Mouse (Mus musculus): ENCODE results near the gene Terb2. TPM values are rescaled to one million over a fixed set of nuclear protein-coding genes. Genes with fewer than 3 reads are reported as not detected.

Terb2 gene
- polyA plus RNA-seq, 1 experiment from 2014 or later, result not detected

DNA sequence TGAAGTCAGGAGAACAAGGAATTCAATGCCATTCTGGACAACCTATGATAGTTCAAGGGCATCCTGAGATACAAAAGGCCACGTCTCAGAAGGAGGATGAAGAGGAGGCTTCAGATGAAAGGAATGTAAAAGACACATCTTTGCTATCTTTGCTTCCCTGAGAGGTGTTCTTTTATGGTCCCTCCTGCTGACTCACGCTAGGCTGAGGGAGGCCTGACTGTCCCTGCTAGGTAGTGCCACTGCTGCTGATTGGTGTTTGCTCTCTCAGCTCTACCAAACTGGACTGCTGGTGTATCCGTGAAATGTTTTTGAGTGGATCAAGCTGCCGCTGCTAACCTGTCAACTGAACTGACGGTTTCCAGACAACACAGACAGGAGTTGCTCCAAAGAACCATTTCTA is 35.7 kb downstream of the Terb2 start:
- Histone ChIP-seq H3K9me3 (no peaks in the 10 kb centered on the region), H3K27ac (no peak overlapping the region), H3K4me1 (0 out of 2 replicates have a peak, but pooled peaks cover 4% of the 10 kb centered on the region), H3K27me3 (ENCODE audit: insufficient read depth, poor library complexity, severe bottlenecking) (no peaks in the 10 kb centered on the region), H3K4me3 (no peak overlapping the region), H3K36me3 (no peaks in the 10 kb centered on the region)
- 25% methylated on average over 5 of the region's 5 CpGs for WGBS
- DNase-seq (ENCODE audit: low spot score), result no peak

DNA sequence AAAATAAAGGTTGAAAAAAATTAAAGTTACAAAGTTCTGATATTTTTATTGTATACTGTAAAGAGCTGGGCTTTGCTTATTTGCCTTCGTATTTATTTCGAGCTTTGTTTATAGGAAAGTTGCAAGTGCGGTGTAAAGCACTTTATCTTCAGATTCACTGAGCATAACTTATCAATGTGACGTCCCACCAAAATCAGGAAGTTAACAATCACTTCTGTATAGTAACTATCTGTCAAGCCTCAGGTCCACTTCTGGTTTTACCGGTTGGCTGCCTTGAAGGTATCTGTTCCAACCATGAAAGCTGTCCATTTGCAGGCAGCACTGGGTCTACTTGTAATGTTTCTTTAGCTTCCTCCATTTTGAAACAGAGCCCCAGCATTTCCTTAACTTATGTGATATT is 36.2 kb downstream of the Terb2 start:
- 70% methylated on average over 5 of the region's 5 CpGs for WGBS

DNA sequence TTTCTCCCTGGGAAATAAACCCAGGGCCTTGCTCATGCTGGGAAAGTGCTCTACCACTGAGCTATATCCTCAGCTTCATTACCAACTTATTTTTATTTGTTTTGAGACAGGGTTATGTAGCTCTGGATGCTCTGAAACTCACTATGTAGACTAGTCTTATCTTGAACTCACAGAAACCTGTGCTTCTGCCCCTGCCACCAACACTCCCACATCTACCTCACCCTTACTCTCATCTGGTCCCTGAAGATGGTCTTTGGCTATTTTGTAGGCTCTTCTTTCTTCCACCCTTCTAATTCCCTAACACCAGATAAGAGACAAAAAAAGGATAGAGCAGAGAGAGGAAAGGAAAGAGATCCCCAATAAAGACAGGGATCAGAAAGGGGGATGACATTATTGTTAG is 37.6 kb downstream of the Terb2 start:
- no peaks in the 10 kb centered on the region for H3K36me3 ChIP-seq
- H3K27ac ChIP-seq, result no peak overlapping the region
- H3K4me3 ChIP-seq, result no peak overlapping the region
- H3K4me1 ChIP-seq, result 0 out of 2 replicates have a peak, but pooled peaks cover 4% of the 10 kb centered on the region
- H3K27me3 ChIP-seq (ENCODE audit: insufficient read depth, poor library complexity, severe bottlenecking), result no peaks in the 10 kb centered on the region
- no peaks in the 10 kb centered on the region for H3K9me3 ChIP-seq
- no peak for DNase-seq (ENCODE audit: low spot score)

More for the DNA sequence above, 36.2 kb downstream of the Terb2 start:
- H3K4me1 ChIP-seq, result 0 out of 2 replicates have a peak, but pooled peaks cover 4% of the 10 kb centered on the region
- H3K36me3 ChIP-seq, result no peaks in the 10 kb centered on the region
- H3K27me3 ChIP-seq (ENCODE audit: insufficient read depth, poor library complexity, severe bottlenecking), result no peaks in the 10 kb centered on the region
- H3K4me3 ChIP-seq, result no peak overlapping the region
- H3K9me3 ChIP-seq, result no peaks in the 10 kb centered on the region
- no peak for DNase-seq (ENCODE audit: low spot score)
- no peak overlapping the region for H3K27ac ChIP-seq

GRCm38 (mm10) chr2:122230395-122230794 is 44.3 kb downstream of the Terb2 start:
- H3K9me3 ChIP-seq, result no peaks in the 10 kb centered on the region
- WGBS, result 85% methylated on average over 6 of the region's 6 CpGs
- no peak overlapping the region for H3K27ac ChIP-seq
- no peaks in the 10 kb centered on the region for H3K36me3 ChIP-seq
- DNase-seq (ENCODE audit: low spot score), result no peak
- peaks cover 7% of the 10 kb centered on the region for H3K4me1 ChIP-seq
- no peak overlapping the region for H3K4me3 ChIP-seq
- H3K27me3 ChIP-seq (ENCODE audit: insufficient read depth, poor library complexity, severe bottlenecking), result no peaks in the 10 kb centered on the region

DNA sequence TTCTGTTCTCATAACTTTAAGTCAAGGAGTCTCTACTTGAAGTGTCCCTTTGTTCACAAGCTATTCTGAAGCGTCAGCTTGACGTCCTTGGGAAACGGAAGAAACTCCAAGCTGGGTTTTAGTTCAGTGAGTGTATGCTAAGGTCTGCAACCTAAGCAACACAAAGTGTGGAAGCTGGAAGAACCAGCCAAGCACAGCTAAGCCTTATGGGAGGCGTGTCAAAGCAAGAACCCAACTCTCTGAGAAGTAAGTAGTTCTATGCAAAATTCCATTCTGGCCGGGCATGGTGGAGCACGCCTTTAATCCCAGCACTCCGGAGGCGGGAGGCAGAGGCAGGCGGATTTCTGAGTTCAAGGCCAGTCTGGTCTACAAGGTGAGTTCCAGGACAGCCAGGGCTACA is 45.5 kb downstream of the Terb2 start:
- no peaks in the 10 kb centered on the region for H3K36me3 ChIP-seq
- H3K27ac ChIP-seq, result no peak overlapping the region
- no peaks in the 10 kb centered on the region for H3K9me3 ChIP-seq
- H3K4me3 ChIP-seq, result no peak overlapping the region
- no peak for DNase-seq (ENCODE audit: low spot score)
- peaks cover 8% of the 10 kb centered on the region for H3K4me1 ChIP-seq
- 86% methylated on average over 9 of the region's 9 CpGs for WGBS
- no peaks in the 10 kb centered on the region for H3K27me3 ChIP-seq (ENCODE audit: insufficient read depth, poor library complexity, severe bottlenecking)

- Histone ChIP-seq H3K9me3 (no peaks in the 10 kb centered on the region), H3K36me3 (no peaks in the 10 kb centered on the region), H3K27me3 (ENCODE audit: insufficient read depth, poor library complexity, severe bottlenecking) (no peaks in the 10 kb centered on the region), H3K4me1 (peaks cover 8% of the 10 kb centered on the region), H3K4me3 (no peak overlapping the region), H3K27ac (no peak overlapping the region)
- no peak for DNase-seq (ENCODE audit: low spot score)
- 64% methylated on average over 5 of the region's 5 CpGs for WGBS
These were observed 47.3 kb downstream of the Terb2 start for GRCm38 (mm10) chr2:122233341-122233740.

DNA sequence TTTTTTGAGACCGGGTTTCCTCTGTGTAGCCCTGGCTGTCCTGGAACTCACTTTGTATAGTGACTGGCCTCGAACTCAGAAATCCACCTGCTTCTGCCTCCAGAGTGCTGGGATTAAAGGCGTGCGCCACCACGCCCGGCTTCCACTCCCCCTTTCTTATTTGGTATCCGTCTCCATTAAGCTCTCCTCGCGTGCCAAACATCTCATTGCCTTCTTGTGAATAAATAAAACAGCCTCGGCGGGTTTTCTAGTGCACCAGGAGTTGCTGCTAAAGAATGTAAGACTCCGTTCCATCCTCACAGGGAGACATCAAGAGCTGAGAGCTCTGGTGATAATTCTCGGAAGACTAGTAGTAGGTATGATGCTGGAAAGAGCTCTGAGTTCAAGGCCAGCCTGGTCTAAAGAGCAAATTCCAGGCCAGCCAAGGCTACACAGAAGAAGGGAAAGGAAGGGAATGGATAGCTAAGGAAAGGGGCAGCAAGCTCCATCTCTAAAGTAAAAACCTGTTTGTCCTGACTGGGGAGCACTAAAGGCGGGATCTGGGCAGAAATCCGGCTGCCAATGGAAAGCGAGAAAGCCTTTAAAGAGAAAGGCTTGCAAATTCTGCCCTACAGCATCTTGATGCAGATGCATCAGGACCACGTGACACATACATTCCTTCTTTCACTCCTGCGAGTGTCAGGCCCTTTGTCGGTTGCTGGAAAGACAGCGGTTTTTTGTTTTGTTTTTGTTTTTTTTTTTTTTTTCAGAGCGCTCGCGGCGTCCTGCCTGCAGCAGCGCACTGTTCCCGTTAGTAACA is 47.9 kb downstream of the Terb2 start:
- peak overlapping the region; percentile 74 for H3K4me3 ChIP-seq
- no peak for DNase-seq (ENCODE audit: low spot score)
- WGBS, result 5% methylated on average over 26 of the region's 26 CpGs
- H3K36me3 ChIP-seq, result no peaks in the 10 kb centered on the region
- H3K4me1 ChIP-seq, result peaks cover 8% of the 10 kb centered on the region
- no peaks in the 10 kb centered on the region for H3K9me3 ChIP-seq
- H3K27me3 ChIP-seq (ENCODE audit: insufficient read depth, poor library complexity, severe bottlenecking), result no peaks in the 10 kb centered on the region
- H3K27ac ChIP-seq, result peak overlapping the region; percentile 87

DNA sequence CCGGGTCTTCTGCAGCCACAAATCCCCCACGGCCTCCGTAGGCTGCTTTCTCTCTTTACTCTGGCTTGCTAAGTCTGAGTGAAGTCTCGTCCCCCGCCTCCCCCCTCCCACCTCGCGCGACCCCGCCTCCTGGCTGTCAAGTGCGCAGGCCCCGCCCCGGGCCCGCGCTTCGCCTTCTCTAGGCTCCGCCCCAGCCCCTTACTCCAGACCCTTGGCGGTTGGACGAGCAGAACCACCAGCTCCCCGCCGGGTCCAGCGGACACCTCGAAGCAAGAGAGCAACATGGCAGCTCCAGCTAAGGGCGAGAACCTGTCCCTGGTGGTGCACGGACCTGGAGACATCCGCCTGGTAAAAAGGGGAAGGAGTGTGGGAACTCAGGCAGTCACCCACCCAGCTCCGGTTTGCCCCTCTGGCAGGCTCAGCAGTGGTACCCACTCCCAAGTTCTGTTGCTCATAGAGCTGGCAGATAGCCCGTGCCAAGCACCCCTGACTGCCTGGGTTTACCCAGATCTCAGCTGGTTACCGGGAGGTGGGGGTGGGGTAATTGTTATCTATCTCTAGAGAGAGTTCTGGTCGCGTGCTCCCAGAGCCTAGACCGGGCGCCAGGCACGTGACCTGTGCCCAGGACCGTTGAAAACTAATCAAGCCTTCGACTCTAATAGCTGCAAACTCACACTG is 48.7 kb downstream of the Terb2 start, which contains the start of gene Sord:
Gene Sord, plus strand, starts transcription at position 139 of the 678 bp plus-strand sequence.
- DNase-seq (ENCODE audit: low spot score), result peak; percentile 95
- peak within 1 kb of the TSS; percentile 87 for H3K27ac ChIP-seq

DNA sequence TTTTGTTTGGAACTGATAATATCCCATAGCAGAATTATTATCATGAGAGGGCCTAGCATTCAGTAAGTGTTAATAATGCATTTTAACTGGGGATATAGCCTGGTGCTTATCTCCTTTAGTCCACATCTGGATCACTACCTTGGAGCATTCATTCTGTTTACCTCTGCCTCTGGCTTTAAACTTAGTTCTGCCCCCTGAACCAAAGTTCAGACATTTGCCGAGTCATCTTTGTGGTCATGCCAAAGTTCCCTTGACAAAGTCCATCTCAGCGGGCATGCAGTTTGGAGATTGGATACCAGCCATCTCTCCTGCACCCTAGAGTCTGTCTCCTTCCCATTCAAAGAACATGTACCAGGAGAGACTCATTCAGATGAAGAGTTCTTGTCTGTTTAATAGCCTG is 49.4 kb downstream of the Terb2 start:
- Histone ChIP-seq H3K27me3 (ENCODE audit: insufficient read depth, poor library complexity, severe bottlenecking) (no peaks in the 10 kb centered on the region), H3K27ac (peak overlapping the region; percentile 87), H3K4me3 (peak overlapping the region; percentile 74), H3K36me3 (no peaks in the 10 kb centered on the region), H3K9me3 (no peaks in the 10 kb centered on the region), H3K4me1 (peaks cover 8% of the 10 kb centered on the region)
- no peak for DNase-seq (ENCODE audit: low spot score)
- 76% methylated on average over 2 of the region's 2 CpGs for WGBS

More for the DNA sequence above, 48.7 kb downstream of the Terb2 start, which contains the start of gene Sord:
- Histone ChIP-seq H3K9me3 (no peaks in the 10 kb centered on the region), H3K36me3 (no peaks in the 10 kb centered on the region), H3K27me3 (ENCODE audit: insufficient read depth, poor library complexity, severe bottlenecking) (no peaks in the 10 kb centered on the region), H3K4me1 (peaks cover 8% of the 10 kb centered on the region), H3K4me3 (peak within 1 kb of the TSS; percentile 74)
- 2% methylated on average over 35 of the region's 35 CpGs for WGBS

- Histone ChIP-seq H3K4me1 (peaks cover 8% of the 10 kb centered on the region), H3K9me3 (no peaks in the 10 kb centered on the region), H3K36me3 (no peaks in the 10 kb centered on the region), H3K27me3 (ENCODE audit: insufficient read depth, poor library complexity, severe bottlenecking) (no peaks in the 10 kb centered on the region), H3K4me3 (no peak overlapping the region), H3K27ac (no peak overlapping the region)
- DNase-seq (ENCODE audit: low spot score), result no peak
These were observed 50.2 kb downstream of the Terb2 start for GRCm38 (mm10) chr2:122236321-122236720.

DNA sequence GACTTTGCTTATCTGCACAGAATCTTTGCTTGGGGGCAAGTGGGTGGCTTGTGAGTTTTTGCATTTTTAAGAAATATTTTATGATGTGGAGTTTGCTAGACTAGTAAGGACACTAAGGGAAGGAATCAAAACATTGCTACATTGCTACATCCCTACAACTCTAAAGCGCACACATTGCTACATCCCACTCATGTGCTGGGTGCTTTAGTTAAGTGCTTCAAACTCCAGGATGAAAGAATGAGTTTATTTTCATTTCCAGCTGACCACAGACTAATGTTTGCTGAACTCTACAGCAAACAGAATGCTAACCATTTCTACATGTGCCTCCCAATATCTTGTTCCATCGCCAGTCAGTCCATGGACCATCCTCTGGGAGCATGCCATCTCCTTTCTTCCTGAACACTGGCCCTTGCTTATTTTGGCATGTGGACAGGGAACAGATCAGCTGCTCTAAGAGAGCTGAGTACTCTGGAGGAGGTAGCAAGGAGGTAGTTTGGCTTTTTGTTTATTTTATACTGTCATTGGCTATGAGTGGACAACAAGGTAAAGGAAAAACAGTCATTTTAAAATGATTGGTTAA is 51.9 kb downstream of the Terb2 start:
- Histone ChIP-seq H3K27me3 (ENCODE audit: insufficient read depth, poor library complexity, severe bottlenecking) (no peaks in the 10 kb centered on the region), H3K4me3 (no peak overlapping the region), H3K4me1 (peaks cover 8% of the 10 kb centered on the region), H3K27ac (no peak overlapping the region), H3K36me3 (no peaks in the 10 kb centered on the region), H3K9me3 (no peaks in the 10 kb centered on the region)
- DNase-seq (ENCODE audit: low spot score), result no peak
- 85% methylated on average over 2 of the region's 2 CpGs for WGBS

DNA sequence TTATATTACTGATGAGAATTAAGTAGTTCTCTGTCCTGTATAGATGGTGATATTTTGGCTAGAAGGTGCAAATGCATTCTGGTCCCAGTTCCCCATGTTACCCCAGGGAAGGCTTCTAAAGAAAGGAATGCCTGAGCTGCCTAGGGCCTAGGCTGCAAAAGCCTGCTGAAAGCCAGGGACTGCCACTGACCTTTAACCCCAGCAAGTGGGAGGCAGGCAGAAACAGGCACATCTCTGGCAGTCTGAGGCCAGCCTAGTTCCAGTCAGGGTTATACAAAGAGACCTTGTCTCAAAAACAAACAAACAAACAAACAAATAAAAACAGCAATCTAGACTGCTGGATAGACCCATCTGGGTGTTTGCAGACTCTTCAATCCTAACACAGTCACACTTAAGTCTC is 54.7 kb downstream of the Terb2 start:
- H3K4me3 ChIP-seq, result no peak overlapping the region
- no peaks in the 10 kb centered on the region for H3K27me3 ChIP-seq (ENCODE audit: insufficient read depth, poor library complexity, severe bottlenecking)
- H3K36me3 ChIP-seq, result no peaks in the 10 kb centered on the region
- no peak overlapping the region for H3K27ac ChIP-seq
- H3K4me1 ChIP-seq, result 0 out of 2 replicates have a peak, but pooled peaks cover 5% of the 10 kb centered on the region
- no peak for DNase-seq (ENCODE audit: low spot score)
- no peaks in the 10 kb centered on the region for H3K9me3 ChIP-seq

GRCm38 (mm10) chr2:122241226-122241625 is 55.2 kb downstream of the Terb2 start:
- Histone ChIP-seq H3K27ac (no peak overlapping the region), H3K27me3 (ENCODE audit: insufficient read depth, poor library complexity, severe bottlenecking) (no peaks in the 10 kb centered on the region), H3K4me3 (no peak overlapping the region), H3K36me3 (no peaks in the 10 kb centered on the region), H3K4me1 (0 out of 2 replicates have a peak, but pooled peaks cover 5% of the 10 kb centered on the region), H3K9me3 (no peaks in the 10 kb centered on the region)
- 81% methylated on average over 4 of the region's 4 CpGs for WGBS
- DNase-seq (ENCODE audit: low spot score), result no peak
